Comparison of ENCODE assay signal across 9 mouse cellular contexts in the genomic region with DNA sequence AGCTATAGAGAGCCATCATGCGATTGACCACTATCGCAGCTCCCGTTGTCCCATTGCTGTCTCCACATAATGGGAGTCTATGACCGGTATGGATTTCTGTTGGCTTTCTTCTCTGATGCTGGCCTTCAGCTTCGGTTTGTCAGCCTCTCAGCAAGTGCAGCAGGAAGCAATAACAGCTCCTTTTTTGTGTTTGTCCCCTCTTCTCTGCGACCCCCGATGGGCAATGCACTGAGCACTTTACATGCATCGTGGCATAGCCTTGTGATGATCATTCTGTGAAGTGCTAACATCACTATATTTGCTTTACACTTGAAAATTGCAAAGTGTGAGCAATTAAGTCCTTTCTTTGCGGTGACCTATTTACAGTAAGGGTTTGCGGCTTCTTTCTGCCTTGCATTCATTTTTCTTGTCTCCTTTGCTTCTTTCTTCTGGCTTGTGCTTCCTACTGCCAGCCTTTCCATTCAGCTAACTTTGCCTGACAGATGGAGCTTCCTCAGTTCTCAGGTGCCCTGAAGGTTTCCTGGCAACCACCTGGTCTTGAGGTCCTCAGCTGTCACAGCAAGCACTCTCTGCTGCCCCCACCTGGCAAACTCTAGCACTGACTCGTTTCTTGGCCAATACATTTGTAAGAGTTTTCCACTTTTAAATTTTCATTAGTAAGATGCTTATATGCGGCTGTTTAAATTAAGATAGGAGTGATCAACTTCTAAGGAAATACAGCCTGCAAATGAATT.
DNase-seq lines count a peak whose midpoint lies in the region; ATAC-seq and TF ChIP-seq lines count a peak whose summit lies in the region.
"Had no signal": no experiment of that assay in that cellular context is flagged by ENCODE, and none has a peak within 500 bp of the region (broad histone marks: within the 10 kb centered on the region; RNA-seq: fewer than 3 reads in every experiment).

No protein-coding gene starts in this region.

- H3K4me3 ChIP-seq in liver, embryonic 12.5 days = no peak overlapping the region
- no peak overlapping the region for H3K4me3 ChIP-seq in embryonic facial prominence, embryonic 10.5 days
- no peak overlapping the region for H3K4me3 ChIP-seq in olfactory bulb, adult 2 months (ENCODE audit: insufficient read depth, low read depth, low read length)
- H3K4me3 ChIP-seq: embryonic facial prominence, embryonic 12.5 days had no signal

- intact Hi-C loops in heart, postnatal 36 days (cut with DNase I) = loop anchor here (1.0 to 10.0 kb wide), 4 partner anchors 83 to 640 kb away; a partner anchor contains a TSS
- intact Hi-C loops in left cerebral cortex, postnatal 14 days (cut with DNase I) = loop anchor here (5.0 kb wide), 3 partner anchors 98 to 638 kb away; a partner anchor contains a TSS

- H3K9ac ChIP-seq in liver, embryonic 12.5 days = no peak overlapping the region
- H3K9ac ChIP-seq: embryonic facial prominence, embryonic 12.5 days had no signal

- TF ChIP-seq CTCF in olfactory bulb, adult 2 months (IDR thresholded peaks at IDR 0.05; ENCODE audit: insufficient read depth, low read depth, low read length) = peak; percentile 64

- 68% methylated on average over 12 of the region's 12 CpGs for WGBS in liver, embryonic 12.5 days (ENCODE audit: insufficient replicate concordance)
- WGBS in embryonic facial prominence, embryonic 10.5 days = 85% methylated on average over 12 of the region's 12 CpGs
- 78% methylated on average over 12 of the region's 12 CpGs for WGBS in olfactory bulb, adult 2 months

- H3K9me3 ChIP-seq in liver, embryonic 12.5 days (replicated peaks) = no peaks in the 10 kb centered on the region
- no peaks in the 10 kb centered on the region for H3K9me3 ChIP-seq in embryonic facial prominence, embryonic 10.5 days
- H3K9me3 ChIP-seq: embryonic facial prominence, embryonic 12.5 days had no signal

- no peaks in the 10 kb centered on the region for H3K4me1 ChIP-seq in liver, embryonic 12.5 days
- 0 out of 2 replicates have a peak, but pooled peaks cover 6% of the 10 kb centered on the region for H3K4me1 ChIP-seq in embryonic facial prominence, embryonic 10.5 days
- H3K4me1 ChIP-seq in olfactory bulb, adult 2 months (ENCODE audit: control insufficient read depth, insufficient read depth, low read length) = peaks cover 14% of the 10 kb centered on the region

- no peak for ATAC-seq in liver, embryonic 12.5 days

- no peak overlapping the region for H3K27ac ChIP-seq in liver, embryonic 12.5 days
- no peak overlapping the region for H3K27ac ChIP-seq in embryonic facial prominence, embryonic 10.5 days (replicated peaks)
- no peak overlapping the region for H3K27ac ChIP-seq in olfactory bulb, adult 2 months (ENCODE audit: insufficient read depth, low read depth, low read length)
- H3K27ac ChIP-seq: embryonic facial prominence, embryonic 12.5 days had no signal

- H3K4me2 ChIP-seq in liver, embryonic 12.5 days = no peak overlapping the region
- H3K4me2 ChIP-seq: embryonic facial prominence, embryonic 12.5 days had no signal

- no peaks in the 10 kb centered on the region for H3K36me3 ChIP-seq in liver, embryonic 12.5 days
- no peaks in the 10 kb centered on the region for H3K36me3 ChIP-seq in embryonic facial prominence, embryonic 10.5 days (replicated peaks)
- H3K36me3 ChIP-seq: embryonic facial prominence, embryonic 12.5 days had no signal

- no peaks in the 10 kb centered on the region for H3K27me3 ChIP-seq in liver, embryonic 12.5 days (replicated peaks)
- no peaks in the 10 kb centered on the region for H3K27me3 ChIP-seq in embryonic facial prominence, embryonic 10.5 days (replicated peaks; ENCODE audit: low read depth, poor library complexity, severe bottlenecking)
- H3K27me3 ChIP-seq: embryonic facial prominence, embryonic 12.5 days had no signal

- TF ChIP-seq POLR2A in olfactory bulb, adult 2 months (IDR thresholded peaks at IDR 0.05; ENCODE audit: insufficient read depth, low read depth, low read length) = no peak

- peak; percentile 51 for DNase-seq in liver
- DNase-seq in adrenal gland, postnatal 25 days = peak; percentile 79
- DNase-seq in embryonic facial prominence, embryonic 10.5 days (ENCODE audit: low spot score) = peak; percentile 72
- peak; percentile 57 to 72 for DNase-seq in heart, postnatal 36 days
- peak; percentile 76 to 84 for DNase-seq in left cerebral cortex, postnatal 14 days (ENCODE audit: low spot score in 2 of 2)
- peak; percentile 86 for DNase-seq in thymus, postnatal 4 days
